Mouse (Mus musculus) G1E (cell line): Measurements from ENCODE around the gene Socs5.

Experiments
- CTCF ChIP-seq: IDR thresholded peaks from 2 replicates; pipeline ENCODE4 v1.5.1; 2012; ENCODE audit warnings: low read depth, low read length, inconsistent platforms, mixed read lengths
- GATA1 ChIP-seq: IDR thresholded peaks from 2 replicates; pipeline ENCODE4 v1.6.1; 2012; ENCODE audit warnings: borderline replicate concordance, low read length, inconsistent platforms, mixed read lengths
- POLR2AphosphoS5 ChIP-seq: IDR thresholded peaks from 2 replicates; pipeline ENCODE4 v1.6.1; 2012; ENCODE audit warnings: low read depth, low read length, inconsistent platforms; ENCODE audit not compliant: insufficient replicate concordance
- TAL1 ChIP-seq: conservative IDR thresholded peaks from 2 replicates; pipeline ENCODE4 v1.6.1; 2012; ENCODE audit warnings: low read depth, low read length, inconsistent platforms, mixed read lengths

- TF ChIP-seq GATA1 (no peak), CTCF (no peak), TAL1 (no peak), POLR2AphosphoS5 (no peak)
Measured at GRCm38 (mm10) chr17:87103060-87103459, 4.4 kb upstream of the Socs5 start.
